9 mouse cellular contexts compared by ENCODE assay signal in the genomic region with DNA sequence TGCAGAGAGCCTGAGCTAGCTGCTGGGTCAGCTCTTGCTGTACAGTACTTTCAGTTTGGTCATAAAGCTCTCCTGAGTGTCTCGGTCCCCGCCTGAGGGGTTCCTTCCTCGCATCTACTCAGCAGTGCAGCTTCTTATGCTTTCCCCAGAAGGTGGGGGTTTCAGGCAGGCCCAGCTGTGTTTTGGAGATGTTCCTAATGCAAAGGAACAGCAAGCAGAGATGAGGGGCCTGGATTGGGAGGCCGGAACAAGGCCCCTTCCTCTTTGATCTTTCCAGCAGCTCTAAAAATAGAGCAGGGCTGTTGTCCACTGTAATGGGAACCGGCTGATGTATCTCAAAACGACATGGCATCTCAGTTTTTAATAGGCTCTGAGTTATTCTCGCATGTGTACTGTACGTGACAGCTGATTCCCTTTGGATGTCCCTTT.
DNase-seq lines count a peak whose midpoint lies in the region; ATAC-seq lines count a peak whose summit lies in the region.
"Had no signal": no experiment of that assay in that cellular context is flagged by ENCODE, and none has a peak within 500 bp of the region (broad histone marks: within the 10 kb centered on the region; RNA-seq: fewer than 3 reads in every experiment).

No protein-coding gene starts in this region.

- H3K27ac ChIP-seq in heart, embryonic 14.5 days (replicated peaks in 1 of 2; ENCODE audit: control insufficient read depth in 1 of 2, insufficient read depth in 1 of 2, low read depth in 2 of 2, low read length in 2 of 2), result peak overlapping the region; percentile 55 to 73
- H3K27ac ChIP-seq in lung, embryonic 16.5 days (ENCODE audit: low read length), result peak overlapping the region; percentile 74
- no peak overlapping the region for H3K27ac ChIP-seq in limb, embryonic 11.5 days (replicated peaks; ENCODE audit: low read depth, low read length)
- peak overlapping the region; percentile 59; the same call in 1 of the 2 replicates for H3K27ac ChIP-seq in stomach, embryonic 14.5 days (ENCODE audit: low read length)
- H3K27ac ChIP-seq: liver, embryonic 14.5 days had no signal

- ATAC-seq in heart, embryonic 14.5 days (ENCODE audit: insufficient number of reproducible peaks, insufficient read depth, low FRiP score, low read depth), result 0 out of 2 replicates have a peak, but pooled peaks have one; percentile 26
- ATAC-seq in lung, embryonic 16.5 days (ENCODE audit: low read depth), result peak; percentile 92
- ATAC-seq in limb, embryonic 11.5 days (ENCODE audit: insufficient number of reproducible peaks, low FRiP score, low TSS enrichment, low read depth), result no peak
- peak; percentile 47; the same call in 1 of the 2 replicates for ATAC-seq in stomach, embryonic 14.5 days (ENCODE audit: insufficient number of reproducible peaks, insufficient read depth, low FRiP score, low read depth)

- H3K9ac ChIP-seq in heart, embryonic 14.5 days (ENCODE audit: low read length), result peak overlapping the region; percentile 60
- H3K9ac ChIP-seq in lung, embryonic 16.5 days (ENCODE audit: low read length), result peak overlapping the region; percentile 20
- H3K9ac ChIP-seq in limb, embryonic 11.5 days (ENCODE audit: low read length), result 0 out of 2 replicates have a peak overlapping the region, but pooled peaks have one; percentile 5
- H3K9ac ChIP-seq in stomach, embryonic 14.5 days (replicated peaks; ENCODE audit: low read depth, low read length), result no peak overlapping the region
- H3K9ac ChIP-seq: liver, embryonic 14.5 days had no signal

- H3K36me3 ChIP-seq in heart, embryonic 14.5 days (ENCODE audit: control insufficient read depth, insufficient read depth, low read length), result no peaks in the 10 kb centered on the region
- H3K36me3 ChIP-seq in lung, embryonic 16.5 days (ENCODE audit: control insufficient read depth, insufficient read depth, low read length), result no peaks in the 10 kb centered on the region
- H3K36me3 ChIP-seq in limb, embryonic 11.5 days (ENCODE audit: control insufficient read depth, insufficient read depth, low read length), result no peaks in the 10 kb centered on the region
- H3K36me3 ChIP-seq in stomach, embryonic 14.5 days (ENCODE audit: control insufficient read depth, insufficient read depth, low read length), result no peaks in the 10 kb centered on the region

- H3K9me3 ChIP-seq in heart, embryonic 14.5 days (ENCODE audit: control insufficient read depth, low read length), result no peaks in the 10 kb centered on the region
- H3K9me3 ChIP-seq in lung, embryonic 16.5 days (ENCODE audit: control insufficient read depth, low read length), result no peaks in the 10 kb centered on the region
- no peaks in the 10 kb centered on the region for H3K9me3 ChIP-seq in limb, embryonic 11.5 days (ENCODE audit: control insufficient read depth, low read length)
- no peaks in the 10 kb centered on the region for H3K9me3 ChIP-seq in stomach, embryonic 14.5 days (ENCODE audit: control insufficient read depth, low read depth, low read length)

- intact Hi-C loops in left cerebral cortex, postnatal 36 days (cut with DNase I), result loop anchor here (2.0 kb wide), 1 partner anchor 202 kb away; no protein-coding TSS in a partner anchor

- peaks cover 13 to 23% of the 10 kb centered on the region in 2 experiments for H3K4me1 ChIP-seq in heart, embryonic 14.5 days (ENCODE audit: control insufficient read depth in 2 of 2, insufficient read depth in 2 of 2, low read length in 2 of 2)
- H3K4me1 ChIP-seq in lung, embryonic 16.5 days (replicated peaks; ENCODE audit: control insufficient read depth, insufficient read depth, low read length), result peaks cover 27% of the 10 kb centered on the region
- peaks cover 18% of the 10 kb centered on the region for H3K4me1 ChIP-seq in limb, embryonic 11.5 days (ENCODE audit: control insufficient read depth, insufficient read depth, low read length)
- peaks cover 16% of the 10 kb centered on the region for H3K4me1 ChIP-seq in stomach, embryonic 14.5 days (ENCODE audit: control insufficient read depth, insufficient read depth, low read length)

- WGBS in heart, embryonic 14.5 days, result 8% methylated on average over 8 of the region's 8 CpGs
- WGBS in lung, embryonic 16.5 days, result 19% methylated on average over 8 of the region's 8 CpGs
- WGBS in limb, embryonic 11.5 days, result 25% methylated on average over 8 of the region's 8 CpGs
- WGBS in stomach, embryonic 14.5 days, result 23% methylated on average over 8 of the region's 8 CpGs

- H3K4me3 ChIP-seq in heart, embryonic 14.5 days (ENCODE audit: control insufficient read depth in 1 of 2, insufficient read depth in 1 of 2, low read depth in 1 of 2, low read length in 2 of 2), result 0 out of 4 replicates have a peak overlapping the region, but pooled peaks of 1 of the 2 experiments have one; percentile 2
- H3K4me3 ChIP-seq in lung, embryonic 16.5 days (ENCODE audit: low read length), result no peak overlapping the region
- H3K4me3 ChIP-seq in limb, embryonic 11.5 days (ENCODE audit: low read depth, low read length), result no peak overlapping the region
- H3K4me3 ChIP-seq in stomach, embryonic 14.5 days (ENCODE audit: low read depth, low read length), result no peak overlapping the region

- H3K27me3 ChIP-seq in heart, embryonic 14.5 days (ENCODE audit: control insufficient read depth, insufficient read depth, low read length), result no peaks in the 10 kb centered on the region
- no peaks in the 10 kb centered on the region for H3K27me3 ChIP-seq in lung, embryonic 16.5 days (ENCODE audit: control insufficient read depth, insufficient read depth, low read depth, low read length)
- no peaks in the 10 kb centered on the region for H3K27me3 ChIP-seq in limb, embryonic 11.5 days (ENCODE audit: control insufficient read depth, insufficient read depth, low read length)
- no peaks in the 10 kb centered on the region for H3K27me3 ChIP-seq in stomach, embryonic 14.5 days (ENCODE audit: control insufficient read depth, insufficient read depth, low read length)

- H3K4me2 ChIP-seq in heart, embryonic 14.5 days (ENCODE audit: low read length), result peak overlapping the region; percentile 54
- peak overlapping the region; percentile 30; the same call in 1 of the 2 replicates for H3K4me2 ChIP-seq in lung, embryonic 16.5 days (ENCODE audit: low read depth, low read length)
- H3K4me2 ChIP-seq in limb, embryonic 11.5 days (ENCODE audit: low read depth, severe bottlenecking), result no peak overlapping the region
- H3K4me2 ChIP-seq in stomach, embryonic 14.5 days (replicated peaks; ENCODE audit: low read depth, low read length), result 0 out of 2 replicates have a peak overlapping the region, but pooled peaks have one; percentile 15

- DNase-seq in heart, adult 18-20 months, result no peak
- no peak for DNase-seq in lung, postnatal 14 days
- DNase-seq in limb, embryonic 11.5 days (ENCODE audit: low spot score), result peak; percentile 30
- no peak for DNase-seq in adrenal gland, adult 18-20 months (ENCODE audit: low spot score in 2 of 2)
- DNase-seq in left cerebral cortex, postnatal 36 days (ENCODE audit: low spot score in 2 of 2), result no peak
